Mouse (Mus musculus) spleen, adult 12 weeks (tissue): ENCODE data around the gene Adap2.
"Not testable (repeated sequence)": the region's sequence is repeated elsewhere in the genome, so short reads cannot be mapped to it uniquely, and the experiment has no call there.

Experiments
- DNase-seq: peaks from one replicate; pipeline ENCODE4 v3.0.0; 2022; ENCODE audit warnings: low spot score

Gene Adap2

GRCm38 (mm10) chr11:80153857-80154495, at the start of gene Adap2:
Gene Adap2, plus strand, starts transcription at chr11:80154105.
- peak; percentile 84 for DNase-seq

- DNase-seq: no peak
These were observed 49.5 kb upstream of the Adap2 start for GRCm38 (mm10) chr11:80104407-80104806.

GRCm38 (mm10) chr11:80116411-80116810, 37.5 kb upstream of the Adap2 start:
- DNase-seq: no peak

GRCm38 (mm10) chr11:80132050-80132449, 21.9 kb upstream of the Adap2 start:
- DNase-seq: no peak

GRCm38 (mm10) chr11:80134744-80135143, 19.2 kb upstream of the Adap2 start:
- no peak for DNase-seq

- DNase-seq: no peak
These were observed 17.8 kb upstream of the Adap2 start for GRCm38 (mm10) chr11:80135954-80136683.

- DNase-seq: no peak
These were observed 17.1 kb upstream of the Adap2 start for GRCm38 (mm10) chr11:80136786-80137185.

GRCm38 (mm10) chr11:80137773-80138172, 16.1 kb upstream of the Adap2 start:
- no peak for DNase-seq

- peak; percentile 67 for DNase-seq
These were observed 11.9 kb upstream of the Adap2 start, which contains the start of gene Tefm for GRCm38 (mm10) chr11:80141825-80142521. Gene Tefm, minus strand, starts transcription at chr11:80142175.

- no peak for DNase-seq
These were observed 11.0 kb upstream of the Adap2 start for GRCm38 (mm10) chr11:80142872-80143271.

- DNase-seq: no peak
These were observed 8.1 kb upstream of the Adap2 start for GRCm38 (mm10) chr11:80145787-80146275.

GRCm38 (mm10) chr11:80147748-80148147, 6.2 kb upstream of the Adap2 start:
- DNase-seq: no peak

- no peak for DNase-seq
These were observed 5.6 kb upstream of the Adap2 start for GRCm38 (mm10) chr11:80148313-80148712.

- DNase-seq: not testable (repeated sequence)
These were observed 4.9 kb upstream of the Adap2 start for GRCm38 (mm10) chr11:80148974-80149373.

GRCm38 (mm10) chr11:80149412-80150023, 4.4 kb upstream of the Adap2 start:
- no peak for DNase-seq

GRCm38 (mm10) chr11:80150566-80150965, 3.3 kb upstream of the Adap2 start:
- DNase-seq: no peak

GRCm38 (mm10) chr11:80151541-80151940, 2.4 kb upstream of the Adap2 start:
- DNase-seq: no peak

- DNase-seq: no peak
These were observed 1.5 kb upstream of the Adap2 start for GRCm38 (mm10) chr11:80152376-80152775.

- no peak for DNase-seq
These were observed 596 bp downstream of the Adap2 start for GRCm38 (mm10) chr11:80154501-80154900.

- no peak for DNase-seq
These were observed 1.6 kb downstream of the Adap2 start for GRCm38 (mm10) chr11:80155541-80155940.

- no peak for DNase-seq
These were observed 2.1 kb downstream of the Adap2 start for GRCm38 (mm10) chr11:80155961-80156360.

- no peak for DNase-seq
These were observed 2.9 kb downstream of the Adap2 start for GRCm38 (mm10) chr11:80156841-80157240.
